Mouse (Mus musculus): ENCODE data around the gene Cys1. TPM values are rescaled to one million over a fixed set of nuclear protein-coding genes. Genes with fewer than 3 reads are reported as not detected.
A peak's percentile ranks its signal among the peaks of the same experiment; 100 is the strongest.

The Cys1 gene
- polyA plus RNA-seq, 1 experiment from 2014 or later, result 1.3 TPM

GRCm38 (mm10) chr12:24656436-24656835, 25.2 kb downstream of the Cys1 start:
- ATAC-seq (ENCODE audit: insufficient read depth, low FRiP score, low TSS enrichment) (no peak), DNase-seq (ENCODE audit: low spot score) (no peak)
- 88% methylated on average over 3 of the region's 3 CpGs for WGBS
- Histone ChIP-seq H3K9me3 (ENCODE audit: control insufficient read depth, low read length) (no peaks in the 10 kb centered on the region), H3K27me3 (ENCODE audit: control insufficient read depth, insufficient read depth, low read length) (no peaks in the 10 kb centered on the region), H3K4me1 (ENCODE audit: control insufficient read depth, insufficient read depth, low read length) (peaks cover 13% of the 10 kb centered on the region; the same call in 1 of the 2 replicates), H3K4me2 (ENCODE audit: low read depth) (no peak overlapping the region), H3K27ac (ENCODE audit: low read depth, low read length) (no peak overlapping the region), H3K9ac (ENCODE audit: low read length) (no peak overlapping the region), H3K4me3 (ENCODE audit: low read depth, low read length) (no peak overlapping the region), H3K36me3 (ENCODE audit: control insufficient read depth, insufficient read depth, low read length) (peaks cover 7% of the 10 kb centered on the region)

- H3K27me3 ChIP-seq (ENCODE audit: control insufficient read depth, insufficient read depth, low read length), result no peaks in the 10 kb centered on the region
- no peak overlapping the region for H3K4me3 ChIP-seq (ENCODE audit: low read depth, low read length)
- no peak for DNase-seq (ENCODE audit: low spot score)
- ATAC-seq (ENCODE audit: insufficient read depth, low FRiP score, low TSS enrichment), result no peak
- H3K9ac ChIP-seq (ENCODE audit: low read length), result no peak overlapping the region
- peaks cover 19% of the 10 kb centered on the region for H3K4me1 ChIP-seq (ENCODE audit: control insufficient read depth, insufficient read depth, low read length)
- H3K27ac ChIP-seq (ENCODE audit: low read depth, low read length), result no peak overlapping the region
- 77% methylated on average over 16 of the region's 16 CpGs for WGBS
- H3K9me3 ChIP-seq (ENCODE audit: control insufficient read depth, low read length), result no peaks in the 10 kb centered on the region
- H3K4me2 ChIP-seq (ENCODE audit: low read depth), result no peak overlapping the region
- H3K36me3 ChIP-seq (ENCODE audit: control insufficient read depth, insufficient read depth, low read length), result peaks cover 7% of the 10 kb centered on the region
Observed at GRCm38 (mm10) chr12:24654065-24654862, 27.3 kb downstream of the Cys1 start.

- H3K4me1 ChIP-seq (ENCODE audit: control insufficient read depth, insufficient read depth, low read length), result peaks cover 19% of the 10 kb centered on the region
Observed at GRCm38 (mm10) chr12:24651642-24652342, 29.8 kb downstream of the Cys1 start.

GRCm38 (mm10) chr12:24651063-24651557, 30.5 kb downstream of the Cys1 start, which contains the start of gene Klf11:
Gene Klf11, plus strand, starts transcription at chr12:24651274.
- H3K9ac ChIP-seq (ENCODE audit: low read length), result peak within 1 kb of the TSS; percentile 91
- under 1% methylated on average over 56 of the region's 68 CpGs for WGBS
- H3K9me3 ChIP-seq (ENCODE audit: control insufficient read depth, low read length), result no peaks in the 10 kb centered on the region
- no peaks in the 10 kb centered on the region for H3K27me3 ChIP-seq (ENCODE audit: control insufficient read depth, insufficient read depth, low read length)
- peak within 1 kb of the TSS; percentile 96 for H3K27ac ChIP-seq (ENCODE audit: low read depth, low read length)
- DNase-seq (ENCODE audit: low spot score) (peak; percentile 99), ATAC-seq (ENCODE audit: insufficient read depth, low FRiP score, low TSS enrichment) (peak; percentile 92)
- peak within 1 kb of the TSS; percentile 63 for H3K4me2 ChIP-seq (ENCODE audit: low read depth)
- peaks cover 19% of the 10 kb centered on the region for H3K4me1 ChIP-seq (ENCODE audit: control insufficient read depth, insufficient read depth, low read length)
- H3K4me3 ChIP-seq (ENCODE audit: low read depth, low read length), result peak within 1 kb of the TSS; percentile 85
- peaks cover 7% of the 10 kb centered on the region for H3K36me3 ChIP-seq (ENCODE audit: control insufficient read depth, insufficient read depth, low read length)

More at GRCm38 (mm10) chr12:24651642-24652342, 29.8 kb downstream of the Cys1 start:
- peaks cover 7% of the 10 kb centered on the region for H3K36me3 ChIP-seq (ENCODE audit: control insufficient read depth, insufficient read depth, low read length)
- H3K27ac ChIP-seq (ENCODE audit: low read depth, low read length), result peak overlapping the region; percentile 96
- no peaks in the 10 kb centered on the region for H3K27me3 ChIP-seq (ENCODE audit: control insufficient read depth, insufficient read depth, low read length)
- no peaks in the 10 kb centered on the region for H3K9me3 ChIP-seq (ENCODE audit: control insufficient read depth, low read length)
- H3K4me2 ChIP-seq (ENCODE audit: low read depth), result peak overlapping the region; percentile 55
- peak; percentile 87 for ATAC-seq (ENCODE audit: insufficient read depth, low FRiP score, low TSS enrichment)
- DNase-seq (ENCODE audit: low spot score), result peak; percentile 95
- 1% methylated on average over 36 of the region's 36 CpGs for WGBS
- H3K4me3 ChIP-seq (ENCODE audit: low read depth, low read length), result peak overlapping the region; percentile 85
- peak overlapping the region; percentile 91 for H3K9ac ChIP-seq (ENCODE audit: low read length)

GRCm38 (mm10) chr12:24650415-24651062, 31.1 kb downstream of the Cys1 start:
- ATAC-seq (ENCODE audit: insufficient read depth, low FRiP score, low TSS enrichment), result 0 out of 2 replicates have a peak, but pooled peaks have one; percentile 3
- peak; percentile 24 for DNase-seq (ENCODE audit: low spot score)
- Histone ChIP-seq H3K4me3 (ENCODE audit: low read depth, low read length) (peak overlapping the region; percentile 85), H3K9me3 (ENCODE audit: control insufficient read depth, low read length) (no peaks in the 10 kb centered on the region), H3K9ac (ENCODE audit: low read length) (peak overlapping the region; percentile 60), H3K27ac (ENCODE audit: low read depth, low read length) (0 out of 2 replicates have a peak overlapping the region, but pooled peaks have one; percentile 49), H3K36me3 (ENCODE audit: control insufficient read depth, insufficient read depth, low read length) (peaks cover 7% of the 10 kb centered on the region), H3K4me1 (ENCODE audit: control insufficient read depth, insufficient read depth, low read length) (peaks cover 19% of the 10 kb centered on the region), H3K27me3 (ENCODE audit: control insufficient read depth, insufficient read depth, low read length) (no peaks in the 10 kb centered on the region), H3K4me2 (ENCODE audit: low read depth) (peak overlapping the region; percentile 63)
- 5% methylated on average over 22 of the region's 22 CpGs for WGBS

- H3K36me3 ChIP-seq (ENCODE audit: control insufficient read depth, insufficient read depth, low read length), result no peaks in the 10 kb centered on the region
- H3K9me3 ChIP-seq (ENCODE audit: control insufficient read depth, low read length), result no peaks in the 10 kb centered on the region
- H3K4me1 ChIP-seq (ENCODE audit: control insufficient read depth, insufficient read depth, low read length), result peaks cover 15% of the 10 kb centered on the region
- ATAC-seq (ENCODE audit: insufficient read depth, low FRiP score, low TSS enrichment) (no peak), DNase-seq (ENCODE audit: low spot score) (no peak)
- H3K4me3 ChIP-seq (ENCODE audit: low read depth, low read length), result no peak overlapping the region
- no peaks in the 10 kb centered on the region for H3K27me3 ChIP-seq (ENCODE audit: control insufficient read depth, insufficient read depth, low read length)
- no peak overlapping the region for H3K9ac ChIP-seq (ENCODE audit: low read length)
- 70% methylated on average over 1 of the region's 1 CpGs for whole genome bisulfite sequencing
- no peak overlapping the region for H3K4me2 ChIP-seq (ENCODE audit: low read depth)
- no peak overlapping the region for H3K27ac ChIP-seq (ENCODE audit: low read depth, low read length)
Observed at GRCm38 (mm10) chr12:24648094-24648493, 33.5 kb downstream of the Cys1 start.

GRCm38 (mm10) chr12:24645901-24646300, 35.7 kb downstream of the Cys1 start:
- no peak overlapping the region for H3K9ac ChIP-seq (ENCODE audit: low read length)
- 80% methylated on average over 6 of the region's 6 CpGs for WGBS
- H3K27me3 ChIP-seq (ENCODE audit: control insufficient read depth, insufficient read depth, low read length), result no peaks in the 10 kb centered on the region
- peaks cover 6% of the 10 kb centered on the region for H3K4me1 ChIP-seq (ENCODE audit: control insufficient read depth, insufficient read depth, low read length)
- DNase-seq (ENCODE audit: low spot score) (no peak), ATAC-seq (ENCODE audit: insufficient read depth, low FRiP score, low TSS enrichment) (no peak)
- H3K36me3 ChIP-seq (ENCODE audit: control insufficient read depth, insufficient read depth, low read length), result no peaks in the 10 kb centered on the region
- no peak overlapping the region for H3K27ac ChIP-seq (ENCODE audit: low read depth, low read length)
- H3K4me3 ChIP-seq (ENCODE audit: low read depth, low read length), result no peak overlapping the region
- H3K9me3 ChIP-seq (ENCODE audit: control insufficient read depth, low read length), result no peaks in the 10 kb centered on the region
- H3K4me2 ChIP-seq (ENCODE audit: low read depth), result no peak overlapping the region

- H3K9me3 ChIP-seq (ENCODE audit: control insufficient read depth, low read length), result no peaks in the 10 kb centered on the region
- H3K4me1 ChIP-seq (ENCODE audit: control insufficient read depth, insufficient read depth, low read length), result no peaks in the 10 kb centered on the region
- ATAC-seq (ENCODE audit: insufficient read depth, low FRiP score, low TSS enrichment), result no peak
- H3K4me3 ChIP-seq (ENCODE audit: low read depth, low read length), result no peak overlapping the region
- 52% methylated on average over 1 of the region's 1 CpGs for WGBS
- H3K36me3 ChIP-seq (ENCODE audit: control insufficient read depth, insufficient read depth, low read length), result no peaks in the 10 kb centered on the region
- DNase-seq (ENCODE audit: low spot score), result no peak
- H3K4me2 ChIP-seq (ENCODE audit: low read depth), result no peak overlapping the region
- no peaks in the 10 kb centered on the region for H3K27me3 ChIP-seq (ENCODE audit: control insufficient read depth, insufficient read depth, low read length)
- H3K27ac ChIP-seq (ENCODE audit: low read depth, low read length), result no peak overlapping the region
- H3K9ac ChIP-seq (ENCODE audit: low read length), result no peak overlapping the region
Observed at GRCm38 (mm10) chr12:24644125-24644571, 37.5 kb downstream of the Cys1 start.
